Mouse (Mus musculus) urinary bladder, postnatal 10 days (tissue): ENCODE results near the gene Wdtc1.
A peak's percentile ranks its signal among the peaks of the same experiment; 100 is the strongest.

ENCODE experiments used
- DNase-seq: peaks from one replicate; pipeline ENCODE4 v3.0.0; 2022; ENCODE audit warnings: low spot score

Wdtc1 gene

GRCm38 (mm10) chr4:133281951-133282481 is 71.3 kb downstream of the Wdtc1 start:
- DNase-seq = no peak

GRCm38 (mm10) chr4:133281513-133281912 is 71.8 kb downstream of the Wdtc1 start:
- DNase-seq = no peak

GRCm38 (mm10) chr4:133278482-133278881 is 74.8 kb downstream of the Wdtc1 start:
- no peak for DNase-seq

GRCm38 (mm10) chr4:133278067-133278466 is 75.2 kb downstream of the Wdtc1 start:
- no peak for DNase-seq

GRCm38 (mm10) chr4:133277104-133278026 is 75.9 kb downstream of the Wdtc1 start, which contains the start of gene Tmem222:
Gene Tmem222, minus strand, starts transcription at chr4:133277792.
- peak; percentile 67 for DNase-seq

- DNase-seq = no peak
Measured at GRCm38 (mm10) chr4:133270929-133271328, 82.4 kb downstream of the Wdtc1 start.

- no peak for DNase-seq
Measured at GRCm38 (mm10) chr4:133269596-133269995, 83.7 kb downstream of the Wdtc1 start.

GRCm38 (mm10) chr4:133268931-133269330 is 84.3 kb downstream of the Wdtc1 start:
- no peak for DNase-seq

- no peak for DNase-seq
Measured at GRCm38 (mm10) chr4:133266248-133266880, 86.9 kb downstream of the Wdtc1 start.

GRCm38 (mm10) chr4:133265759-133266158 is 87.5 kb downstream of the Wdtc1 start:
- DNase-seq = no peak

GRCm38 (mm10) chr4:133265297-133265696 is 88.0 kb downstream of the Wdtc1 start:
- DNase-seq = no peak

- DNase-seq = no peak
Measured at GRCm38 (mm10) chr4:133264559-133264958, 88.7 kb downstream of the Wdtc1 start.

GRCm38 (mm10) chr4:133263756-133264155 is 89.5 kb downstream of the Wdtc1 start:
- DNase-seq = no peak

- DNase-seq = no peak
Measured at GRCm38 (mm10) chr4:133262882-133263281, 90.4 kb downstream of the Wdtc1 start, which contains the start of gene Sytl1. Gene Sytl1, minus strand, starts transcription at chr4:133263113.

- no peak for DNase-seq
Measured at GRCm38 (mm10) chr4:133262375-133262765, 90.9 kb downstream of the Wdtc1 start.

GRCm38 (mm10) chr4:133261641-133262374 is 91.5 kb downstream of the Wdtc1 start:
- no peak for DNase-seq

- no peak for DNase-seq
Measured at GRCm38 (mm10) chr4:133257798-133258408, 95.4 kb downstream of the Wdtc1 start.

- DNase-seq = no peak
Measured at GRCm38 (mm10) chr4:133257230-133257629, 96.1 kb downstream of the Wdtc1 start.

GRCm38 (mm10) chr4:133256820-133257219 is 96.5 kb downstream of the Wdtc1 start:
- no peak for DNase-seq

GRCm38 (mm10) chr4:133255392-133255791 is 97.9 kb downstream of the Wdtc1 start:
- no peak for DNase-seq

- no peak for DNase-seq
Measured at GRCm38 (mm10) chr4:133253412-133253811, 99.9 kb downstream of the Wdtc1 start.

GRCm38 (mm10) chr4:133252089-133252488 is 101.2 kb downstream of the Wdtc1 start:
- DNase-seq = no peak
